Mouse (Mus musculus) stomach, embryonic 14.5 days (tissue): ENCODE measurements around the gene Serpina1f. TPM values are rescaled to one million over a fixed set of nuclear protein-coding genes. Genes with fewer than 3 reads are reported as not detected.
"Not testable (repeated sequence)": the region's sequence is repeated elsewhere in the genome, so short reads cannot be mapped to it uniquely, and the experiment has no call there.

Source experiments
- ATAC-seq: fragments of 200-750 bp; cut with Nextera tagmentation; 2 replicates; pipeline ENCODE4 v1.8.0; 2017; ENCODE audit warnings: low read depth, moderate TSS enrichment; ENCODE audit not compliant: insufficient number of reproducible peaks, insufficient read depth, low FRiP score
- H3K27ac ChIP-seq: fragments of 300-500 bp; sonication (generic); 2 replicates; pipeline ENCODE4 v1.5.1; 2014; ENCODE audit warnings: mild to moderate bottlenecking, low read length, moderate library complexity, mixed read lengths
- H3K27me3 ChIP-seq: fragments of 300-500 bp; sonication (generic); 2 replicates; pipeline ENCODE4 v1.6.1; 2014; ENCODE audit warnings: low read length, control low read depth, mixed read lengths; ENCODE audit not compliant: control insufficient read depth, insufficient read depth
- H3K36me3 ChIP-seq: fragments of 300-500 bp; sonication (generic); 2 replicates; pipeline ENCODE4 v1.6.1; 2014; ENCODE audit warnings: mild to moderate bottlenecking, control low read depth, low read length, moderate library complexity, mixed read lengths; ENCODE audit not compliant: control insufficient read depth, insufficient read depth
- H3K4me1 ChIP-seq: fragments of 300-500 bp; sonication (generic); 2 replicates; pipeline ENCODE4 v1.6.1; 2014; ENCODE audit warnings: low read length, control low read depth, mixed read lengths; ENCODE audit not compliant: control insufficient read depth, insufficient read depth
- H3K4me2 ChIP-seq: fragments of 300-500 bp; sonication (generic); replicated peaks from 2 replicates; pipeline ENCODE4 v1.6.1; 2014; ENCODE audit warnings: low read depth, low read length, control low read depth
- H3K4me3 ChIP-seq: fragments of 300-500 bp; sonication (generic); 2 replicates; pipeline ENCODE4 v1.5.1; 2014; ENCODE audit warnings: low read depth, low read length, control low read depth
- H3K9ac ChIP-seq: fragments of 300-500 bp; sonication (generic); replicated peaks from 2 replicates; pipeline ENCODE4 v1.6.1; 2014; ENCODE audit warnings: low read depth, mild to moderate bottlenecking, control low read depth, low read length, moderate library complexity, mixed read lengths
- H3K9me3 ChIP-seq: fragments of 300-500 bp; sonication (generic); 2 replicates; pipeline ENCODE4 v1.6.1; 2016; ENCODE audit warnings: low read depth, low read length, control low read depth; ENCODE audit not compliant: control insufficient read depth
- WGBS: fragments of 180-500 bp; shearing (Covaris S2); extraction: QIAGEN DNeasy Blood & Tissue Kit; methylation state at CpG from one replicate; pipeline ENCODE4 v1.1.7; 2014; 5-methylcytosine and 5-hydroxymethylcytosine counted together
- polyA plus RNA-seq: library from polyadenylated mRNA; unstranded; fragments of >200 nt; fragmentation: Nextera tagmentation; extraction: Ambion mirVana; gene quantifications from 2 replicates; pipeline ENCODE4 v1.2.1, GENCODE M21; 2014

Gene Serpina1f
- polyA plus RNA-seq, 1 experiment from 2014 or later, result not detected

GRCm38 (mm10) chr12:103700144-103700750, 4.9 kb upstream of the Serpina1f start:
- H3K4me3 ChIP-seq, result no peak overlapping the region
- H3K9ac ChIP-seq, result no peak overlapping the region
- no peak overlapping the region for H3K27ac ChIP-seq
- WGBS, result 85% methylated on average over 4 of the region's 4 CpGs
- no peaks in the 10 kb centered on the region for H3K4me1 ChIP-seq
- no peaks in the 10 kb centered on the region for H3K9me3 ChIP-seq
- no peaks in the 10 kb centered on the region for H3K36me3 ChIP-seq
- ATAC-seq, result no peak
- H3K27me3 ChIP-seq, result no peaks in the 10 kb centered on the region
- no peak overlapping the region for H3K4me2 ChIP-seq

DNA sequence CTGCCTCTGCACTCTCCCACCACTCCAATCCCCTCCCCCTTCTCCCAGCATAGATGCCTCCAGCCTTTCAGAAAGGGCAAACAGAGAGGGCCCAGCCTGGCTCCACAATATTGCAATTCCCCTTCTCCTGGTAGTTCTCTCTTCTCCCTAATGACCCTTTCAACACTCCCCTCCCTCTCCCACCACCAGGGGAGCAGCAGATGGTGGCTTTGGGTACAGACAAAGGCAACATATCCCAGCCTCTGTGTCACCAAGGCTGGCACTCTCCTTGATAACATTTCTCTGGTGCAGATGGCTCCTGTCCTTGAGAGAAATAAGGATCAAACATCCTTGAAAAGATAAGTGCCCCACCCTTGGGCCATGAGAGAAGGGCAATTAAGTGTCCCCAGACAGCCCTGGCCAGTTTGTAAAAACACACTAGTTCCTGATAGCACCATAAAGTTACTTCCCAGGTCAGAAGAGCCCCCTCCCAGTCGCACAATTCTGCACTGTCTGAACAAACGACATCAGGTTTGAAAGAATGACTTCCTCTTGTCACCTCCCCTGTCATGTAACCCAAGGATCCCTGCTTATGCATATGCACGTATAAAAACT, 7.0 kb downstream of the Serpina1f start:
- no peak overlapping the region for H3K9ac ChIP-seq
- H3K4me3 ChIP-seq, result no peak overlapping the region
- H3K27ac ChIP-seq, result no peak overlapping the region
- H3K4me1 ChIP-seq, result no peaks in the 10 kb centered on the region
- no peaks in the 10 kb centered on the region for H3K27me3 ChIP-seq
- H3K36me3 ChIP-seq, result no peaks in the 10 kb centered on the region
- H3K9me3 ChIP-seq, result no peaks in the 10 kb centered on the region
- no peak for ATAC-seq
- H3K4me2 ChIP-seq, result no peak overlapping the region
- WGBS, result 30% methylated on average over 3 of the region's 3 CpGs

DNA sequence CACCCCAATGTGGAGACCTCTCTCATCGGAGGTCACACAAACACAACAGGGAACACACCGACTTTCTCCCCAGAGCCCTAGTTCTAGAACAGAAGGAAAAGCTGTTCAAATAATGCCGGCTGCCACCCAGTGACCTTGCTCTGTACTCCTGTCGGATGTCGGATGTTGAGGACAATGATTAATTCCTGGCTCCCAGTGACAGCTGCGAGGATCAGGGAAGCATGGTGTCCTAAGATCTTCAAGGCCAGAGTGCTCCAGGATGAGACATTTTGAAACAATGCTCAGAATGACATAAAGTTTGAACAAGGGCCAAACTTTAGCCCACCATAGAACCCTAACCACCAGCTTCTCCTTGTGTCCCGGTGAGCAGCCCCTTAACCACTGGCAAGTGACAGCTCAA, 8.3 kb downstream of the Serpina1f start:
- Histone ChIP-seq H3K27ac (no peak overlapping the region), H3K4me1 (no peaks in the 10 kb centered on the region), H3K4me2 (no peak overlapping the region), H3K4me3 (no peak overlapping the region), H3K27me3 (no peaks in the 10 kb centered on the region), H3K36me3 (no peaks in the 10 kb centered on the region), H3K9me3 (no peaks in the 10 kb centered on the region), H3K9ac (no peak overlapping the region)
- 32% methylated on average over 7 of the region's 7 CpGs for WGBS
- no peak for ATAC-seq

DNA sequence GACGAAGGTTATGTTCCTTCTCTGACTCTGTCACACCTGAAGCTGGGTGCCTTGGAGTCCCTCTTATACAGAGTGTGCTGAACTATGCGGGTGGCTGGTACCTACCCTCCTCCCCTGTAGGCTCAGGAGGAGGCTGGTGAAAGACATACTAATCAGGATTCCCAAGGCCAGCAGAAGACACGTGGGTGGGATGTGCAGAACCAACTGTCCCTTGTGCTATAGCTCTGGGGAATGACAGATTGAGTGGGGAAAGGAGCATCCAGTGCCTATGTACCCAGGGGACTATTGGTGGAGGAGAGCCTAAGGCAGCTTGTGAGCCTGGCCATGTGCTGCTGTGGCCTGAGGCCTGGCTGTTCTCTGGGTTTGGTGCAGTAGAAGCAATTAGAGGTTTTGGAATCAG, 9.3 kb downstream of the Serpina1f start:
- no peaks in the 10 kb centered on the region for H3K27me3 ChIP-seq
- H3K36me3 ChIP-seq, result no peaks in the 10 kb centered on the region
- H3K27ac ChIP-seq, result no peak overlapping the region
- ATAC-seq, result no peak
- no peak overlapping the region for H3K4me3 ChIP-seq
- H3K9ac ChIP-seq, result no peak overlapping the region
- WGBS, result 72% methylated on average over 3 of the region's 3 CpGs
- H3K4me2 ChIP-seq, result no peak overlapping the region
- no peaks in the 10 kb centered on the region for H3K9me3 ChIP-seq
- H3K4me1 ChIP-seq, result no peaks in the 10 kb centered on the region

DNA sequence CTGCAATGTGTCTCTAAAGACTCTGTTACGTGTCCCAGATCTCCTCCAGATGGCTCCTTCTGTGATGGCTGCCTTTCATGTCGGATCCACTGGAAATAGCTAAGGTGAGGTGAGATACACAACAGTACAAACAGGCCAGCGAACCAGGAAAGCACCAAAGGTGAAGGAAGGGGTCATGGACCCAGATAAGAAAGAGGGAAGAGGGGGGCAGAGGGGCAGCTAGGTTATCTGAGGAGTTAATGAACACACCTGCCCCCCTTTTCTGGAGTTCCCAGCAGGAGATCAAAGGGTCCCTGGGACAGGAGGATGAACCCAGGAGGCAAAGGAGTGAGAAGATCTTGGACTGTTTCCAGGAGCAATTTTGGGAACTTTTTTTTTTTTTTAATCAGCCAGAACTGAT, 9.9 kb downstream of the Serpina1f start:
- Histone ChIP-seq H3K4me2 (no peak overlapping the region), H3K4me3 (no peak overlapping the region), H3K36me3 (no peaks in the 10 kb centered on the region), H3K9me3 (no peaks in the 10 kb centered on the region), H3K4me1 (no peaks in the 10 kb centered on the region), H3K27me3 (no peaks in the 10 kb centered on the region), H3K9ac (no peak overlapping the region), H3K27ac (no peak overlapping the region)
- ATAC-seq, result no peak
- WGBS, result 30% methylated on average over 3 of the region's 3 CpGs

GRCm38 (mm10) chr12:103683775-103684174, 11.6 kb downstream of the Serpina1f start:
- no peak overlapping the region for H3K4me3 ChIP-seq
- no peak overlapping the region for H3K9ac ChIP-seq
- WGBS, result 43% methylated on average over 4 of the region's 4 CpGs
- ATAC-seq, result no peak
- H3K36me3 ChIP-seq, result no peaks in the 10 kb centered on the region
- no peaks in the 10 kb centered on the region for H3K9me3 ChIP-seq
- H3K27ac ChIP-seq, result no peak overlapping the region
- no peak overlapping the region for H3K4me2 ChIP-seq
- H3K4me1 ChIP-seq, result no peaks in the 10 kb centered on the region
- no peaks in the 10 kb centered on the region for H3K27me3 ChIP-seq

DNA sequence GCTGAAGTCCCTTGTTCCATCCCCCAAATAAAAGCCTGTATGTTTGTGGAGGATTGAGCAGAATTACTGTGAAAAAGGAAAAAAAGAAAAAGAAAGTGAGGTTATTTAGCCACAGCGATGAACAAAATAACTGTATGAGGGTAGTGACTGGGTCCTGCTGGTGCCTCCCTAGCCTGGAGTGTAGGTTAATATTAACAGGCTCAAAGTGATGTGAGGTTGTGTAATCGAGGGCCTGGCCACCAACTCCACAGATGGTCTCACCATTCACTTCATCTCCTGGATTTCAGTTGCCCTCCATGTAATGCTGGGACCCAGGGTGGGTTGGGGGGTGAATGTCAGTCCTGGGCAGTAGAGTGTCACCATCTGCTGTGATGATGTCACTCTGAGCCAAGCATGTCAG, 13.6 kb downstream of the Serpina1f start:
- no peak overlapping the region for H3K4me2 ChIP-seq
- no peaks in the 10 kb centered on the region for H3K9me3 ChIP-seq
- H3K36me3 ChIP-seq, result no peaks in the 10 kb centered on the region
- WGBS, result 65% methylated on average over 2 of the region's 2 CpGs
- no peaks in the 10 kb centered on the region for H3K4me1 ChIP-seq
- ATAC-seq, result no peak
- H3K27ac ChIP-seq, result no peak overlapping the region
- H3K27me3 ChIP-seq, result no peaks in the 10 kb centered on the region
- H3K9ac ChIP-seq, result no peak overlapping the region
- H3K4me3 ChIP-seq, result no peak overlapping the region

DNA sequence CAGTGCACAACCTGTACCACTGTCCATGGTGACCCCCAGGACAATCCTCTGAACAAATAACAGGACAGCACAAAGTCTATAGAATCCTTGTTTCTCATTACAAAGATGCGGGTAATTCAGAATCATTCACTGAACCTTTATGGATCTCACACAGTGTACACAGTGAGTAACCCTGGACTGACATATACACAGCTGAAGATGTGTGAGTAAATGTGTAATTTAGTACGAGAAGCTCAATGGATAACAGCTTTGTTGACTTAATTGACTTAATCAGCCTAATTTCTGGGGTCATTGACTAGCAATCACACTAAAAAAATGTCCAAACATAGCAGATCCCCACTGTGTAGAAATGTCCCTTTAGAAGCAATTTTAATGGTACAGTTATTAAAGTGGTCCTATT, 14.2 kb downstream of the Serpina1f start:
- ATAC-seq, result no peak
- Histone ChIP-seq H3K9me3 (no peaks in the 10 kb centered on the region), H3K9ac (no peak overlapping the region), H3K4me1 (no peaks in the 10 kb centered on the region), H3K27ac (no peak overlapping the region), H3K36me3 (no peaks in the 10 kb centered on the region), H3K4me2 (no peak overlapping the region), H3K4me3 (no peak overlapping the region), H3K27me3 (no peaks in the 10 kb centered on the region)
- WGBS, result 80% methylated on average over 2 of the region's 2 CpGs

DNA sequence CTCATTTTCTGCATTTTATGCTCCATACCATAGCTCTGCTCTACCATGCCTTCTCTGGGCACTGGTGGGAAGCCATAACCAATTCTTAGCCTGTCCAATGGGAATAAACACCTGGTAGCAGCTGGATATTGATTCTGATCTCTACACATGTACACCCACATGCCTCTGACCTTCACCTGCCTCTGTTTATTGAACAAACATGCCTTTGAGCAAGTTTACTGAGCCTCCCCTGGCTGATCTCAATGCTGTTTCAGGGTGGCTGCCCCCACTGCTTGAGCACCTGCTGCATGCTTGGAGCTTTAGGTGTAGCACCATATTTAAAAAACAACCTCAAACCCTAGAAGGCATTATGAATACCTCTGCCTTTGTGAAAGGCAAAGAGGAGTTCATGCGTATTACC, 15.5 kb downstream of the Serpina1f start:
- not testable (repeated sequence) for H3K4me1 ChIP-seq, H3K27ac ChIP-seq, ATAC-seq, H3K9ac ChIP-seq, H3K9me3 ChIP-seq, H3K36me3 ChIP-seq, H3K27me3 ChIP-seq, H3K4me3 ChIP-seq, H3K4me2 ChIP-seq
- WGBS, result 87% methylated on average over 1 of the region's 1 CpGs
